Mouse (Mus musculus) MEL (cell line): ENCODE results near the gene Duox1.

Experiments used
- BHLHE40 ChIP-seq: IDR thresholded peaks from 2 replicates; pipeline ENCODE4 v1.6.1; 2012; ENCODE audit warnings: low read depth, mild to moderate bottlenecking, inconsistent platforms, low read length, improper control_type of control experiment, borderline replicate concordance
- CTCF ChIP-seq, 3 experiments: IDR thresholded peaks in 2 of 3; conservative IDR thresholded peaks in 1 of 3; 2 replicates each; pipeline ENCODE4 v1.5.1; 2011 to 2012; ENCODE audit warnings: low read length in 3 of 3, low read depth in 2 of 3, mild to moderate bottlenecking in 2 of 3, improper control_type of control experiment in 1 of 3, inconsistent platforms in 1 of 3, mixed read lengths in 1 of 3, moderate library complexity in 1 of 3; ENCODE audit not compliant: control insufficient read depth in 1 of 3, insufficient read depth in 1 of 3, poor library complexity in 1 of 3, severe bottlenecking in 1 of 3
- ELF1 ChIP-seq: IDR thresholded peaks from 2 replicates; pipeline ENCODE4 v1.6.1; 2014; ENCODE audit warnings: low read depth, mild to moderate bottlenecking, inconsistent platforms, low read length, improper control_type of control experiment, moderate library complexity
- EP300 ChIP-seq, 2 experiments: IDR thresholded peaks; 2 replicates each; pipeline ENCODE4 v1.6.1; 2011; ENCODE audit warnings: improper control_type of control experiment in 2 of 2, low read length in 2 of 2, low read depth in 1 of 2, mild to moderate bottlenecking in 1 of 2
- GATA1 ChIP-seq: IDR thresholded peaks from 2 replicates; pipeline ENCODE4 v1.6.1; 2011; ENCODE audit warnings: low read depth, low read length, improper control_type of control experiment
- KAT2A ChIP-seq: conservative IDR thresholded peaks from 2 replicates; pipeline ENCODE4 v1.6.1; 2012; ENCODE audit warnings: low read depth, low read length, improper control_type of control experiment, inconsistent platforms
- MEF2A ChIP-seq: IDR thresholded peaks from 2 replicates; pipeline ENCODE4 v1.6.1; 2014; ENCODE audit warnings: low read depth, mild to moderate bottlenecking, inconsistent platforms, low read length, improper control_type of control experiment; ENCODE audit not compliant: poor library complexity, insufficient replicate concordance, severe bottlenecking; ENCODE audit errors: extremely low read depth
- POLR2A ChIP-seq, 2 experiments: IDR thresholded peaks; 2 replicates each; pipeline ENCODE4 v1.6.1; 2011 to 2012; ENCODE audit warnings: low read length in 2 of 2, mild to moderate bottlenecking in 2 of 2, control low read depth in 1 of 2, improper control_type of control experiment in 1 of 2, low read depth in 1 of 2, moderate library complexity in 1 of 2; ENCODE audit not compliant: control insufficient read depth in 1 of 2, insufficient read depth in 1 of 2, poor library complexity in 1 of 2
- POLR2AphosphoS5 ChIP-seq: IDR thresholded peaks from 2 replicates; pipeline ENCODE4 v1.6.1; 2012; ENCODE audit warnings: low read depth, borderline replicate concordance, mild to moderate bottlenecking, inconsistent platforms, low read length, moderate library complexity, mixed read lengths
- TAL1 ChIP-seq: IDR thresholded peaks from 2 replicates; pipeline ENCODE4 v1.6.1; 2012; ENCODE audit warnings: mild to moderate bottlenecking, inconsistent platforms, low read length, moderate library complexity, mixed read lengths
- TBP ChIP-seq: IDR thresholded peaks from 2 replicates; pipeline ENCODE4 v1.8.0; 2011; ENCODE audit warnings: low read depth, low read length, improper control_type of control experiment
- TCF12 ChIP-seq: IDR thresholded peaks from 2 replicates; pipeline ENCODE4 v1.6.1; 2014; ENCODE audit warnings: low read depth, mild to moderate bottlenecking, inconsistent platforms, low read length, improper control_type of control experiment, moderate library complexity
- USF1 ChIP-seq: IDR thresholded peaks from 2 replicates; pipeline ENCODE4 v1.6.1; 2014; ENCODE audit warnings: low read depth, mild to moderate bottlenecking, inconsistent platforms, low read length, improper control_type of control experiment, moderate library complexity
- ZC3H11A ChIP-seq: IDR thresholded peaks from 2 replicates; pipeline ENCODE4 v1.6.1; 2012; ENCODE audit warnings: low read depth, mild to moderate bottlenecking, inconsistent platforms, low read length, improper control_type of control experiment

GRCm38 (mm10) chr2:122297271-122298095 lies 18.0 kb upstream of the Duox1 start:
- no peak for TF ChIP-seq CTCF (IDR thresholded peaks at IDR 0.05 in 2 of 3, conservative IDR thresholded peaks at IDR 0.05 in 1 of 3; ENCODE audit: control insufficient read depth in 1 of 3, insufficient read depth in 1 of 3, low read depth in 2 of 3, low read length in 3 of 3, poor library complexity in 1 of 3, severe bottlenecking in 1 of 3)
- TF ChIP-seq POLR2AphosphoS5: no peak
- TF ChIP-seq MEF2A: no peak
- no peak for TF ChIP-seq KAT2A
- TF ChIP-seq BHLHE40: no peak
- no peak for TF ChIP-seq TBP
- TF ChIP-seq USF1: no peak
- no peak for TF ChIP-seq TCF12
- TF ChIP-seq GATA1: no peak
- TF ChIP-seq TAL1: no peak
- no peak for TF ChIP-seq POLR2A (IDR thresholded peaks at IDR 0.05; ENCODE audit: control insufficient read depth in 1 of 2, insufficient read depth in 1 of 2, low read depth in 1 of 2, low read length in 2 of 2, poor library complexity in 1 of 2)
- no peak for TF ChIP-seq ZC3H11A
- TF ChIP-seq ELF1: no peak
- TF ChIP-seq EP300 (IDR thresholded peaks at IDR 0.05; ENCODE audit: low read depth in 1 of 2, low read length in 2 of 2): no peak
